Mouse (Mus musculus) limb, embryonic 15.5 days (tissue): ENCODE measurements at regions not wholly inside any gene's neighbourhood (a gene's known extent, or its start where the extent isn't known, plus 50 kb on each side); places are given as distances from the start of the nearest gene placed in this dataset.

Source experiments
- ATAC-seq: fragments of 200-750 bp; cut with Nextera tagmentation; 2 replicates; pipeline ENCODE4 v1.8.0; 2017; ENCODE audit warnings: low read depth, moderate TSS enrichment; ENCODE audit not compliant: insufficient number of reproducible peaks, low FRiP score, low TSS enrichment
- H3K27ac ChIP-seq: fragments of 300-500 bp; sonication (generic); 2 replicates; pipeline ENCODE4 v1.5.1; 2015; ENCODE audit warnings: moderate library complexity, mild to moderate bottlenecking, inconsistent platforms
- H3K27me3 ChIP-seq: fragments of 300-500 bp; sonication (generic); 2 replicates; pipeline ENCODE4 v1.6.1; 2015; ENCODE audit warnings: inconsistent platforms
- H3K36me3 ChIP-seq: fragments of 300-500 bp; sonication (generic); 2 replicates; pipeline ENCODE4 v1.6.1; 2015; ENCODE audit warnings: inconsistent platforms
- H3K4me1 ChIP-seq: fragments of 300-500 bp; sonication (generic); 2 replicates; pipeline ENCODE4 v1.6.1; 2015; ENCODE audit warnings: inconsistent platforms
- H3K4me2 ChIP-seq: fragments of 300-500 bp; sonication (generic); 2 replicates; pipeline ENCODE4 v1.6.1; 2015; ENCODE audit warnings: mild to moderate bottlenecking, inconsistent platforms
- H3K4me3 ChIP-seq: fragments of 300-500 bp; sonication (generic); 2 replicates; pipeline ENCODE4 v1.5.1; 2015; ENCODE audit warnings: mild to moderate bottlenecking, inconsistent platforms
- H3K9ac ChIP-seq: fragments of 300-500 bp; sonication (generic); 2 replicates; pipeline ENCODE4 v1.6.1; 2015; ENCODE audit warnings: inconsistent platforms
- H3K9me3 ChIP-seq: fragments of 300-500 bp; sonication (generic); 2 replicates; pipeline ENCODE4 v1.6.1; 2016; ENCODE audit warnings: inconsistent platforms
- WGBS: fragments of 180-500 bp; shearing (Covaris S2); methylation state at CpG from one replicate; pipeline ENCODE4 v1.1.7; 2015; 5-methylcytosine and 5-hydroxymethylcytosine counted together

- Histone ChIP-seq H3K4me1 (no peaks in the 10 kb centered on the region), H3K27me3 (no peaks in the 10 kb centered on the region), H3K4me2 (no peak overlapping the region), H3K9ac (no peak overlapping the region), H3K4me3 (no peak overlapping the region), H3K36me3 (no peaks in the 10 kb centered on the region), H3K27ac (no peak overlapping the region), H3K9me3 (no peaks in the 10 kb centered on the region)
- no peak for ATAC-seq
- WGBS = 72% methylated on average over 17 of the region's 17 CpGs
These were observed 65.3 kb upstream of the Pomp start for GRCm38 (mm10) chr5:147794711-147795532.

- Histone ChIP-seq H3K36me3 (no peaks in the 10 kb centered on the region), H3K9ac (no peak overlapping the region), H3K27ac (no peak overlapping the region), H3K4me1 (no peaks in the 10 kb centered on the region), H3K4me3 (no peak overlapping the region), H3K4me2 (no peak overlapping the region), H3K27me3 (no peaks in the 10 kb centered on the region), H3K9me3 (no peaks in the 10 kb centered on the region)
- ATAC-seq = no peak
- 72% methylated on average over 9 of the region's 9 CpGs for WGBS
These were observed 67.2 kb upstream of the Pomp start for GRCm38 (mm10) chr5:147793059-147793458.

GRCm38 (mm10) chr5:147792638-147793037 is 66.8 kb upstream of the Flt1 start:
- H3K27ac ChIP-seq = no peak overlapping the region
- no peak for ATAC-seq
- no peaks in the 10 kb centered on the region for H3K36me3 ChIP-seq
- no peaks in the 10 kb centered on the region for H3K9me3 ChIP-seq
- H3K4me3 ChIP-seq = no peak overlapping the region
- H3K4me1 ChIP-seq = no peaks in the 10 kb centered on the region
- no peaks in the 10 kb centered on the region for H3K27me3 ChIP-seq
- no peak overlapping the region for H3K9ac ChIP-seq
- H3K4me2 ChIP-seq = no peak overlapping the region
- 69% methylated on average over 4 of the region's 4 CpGs for WGBS

GRCm38 (mm10) chr5:147791121-147791520 is 65.3 kb upstream of the Flt1 start:
- Histone ChIP-seq H3K4me2 (no peak overlapping the region), H3K27ac (no peak overlapping the region), H3K9ac (no peak overlapping the region), H3K27me3 (no peaks in the 10 kb centered on the region), H3K4me3 (no peak overlapping the region), H3K9me3 (no peaks in the 10 kb centered on the region), H3K4me1 (no peaks in the 10 kb centered on the region), H3K36me3 (no peaks in the 10 kb centered on the region)
- no peak for ATAC-seq

- Histone ChIP-seq H3K4me3 (no peak overlapping the region), H3K36me3 (no peaks in the 10 kb centered on the region), H3K4me2 (no peak overlapping the region), H3K4me1 (no peaks in the 10 kb centered on the region), H3K9ac (no peak overlapping the region), H3K27ac (no peak overlapping the region), H3K27me3 (no peaks in the 10 kb centered on the region), H3K9me3 (no peaks in the 10 kb centered on the region)
- no peak for ATAC-seq
- 62% methylated on average over 6 of the region's 6 CpGs for WGBS
These were observed 62.7 kb upstream of the Flt1 start for GRCm38 (mm10) chr5:147788496-147788895.

- no peaks in the 10 kb centered on the region for H3K36me3 ChIP-seq
- no peak overlapping the region for H3K4me2 ChIP-seq
- no peak overlapping the region for H3K9ac ChIP-seq
- H3K9me3 ChIP-seq = no peaks in the 10 kb centered on the region
- no peak overlapping the region for H3K27ac ChIP-seq
- H3K27me3 ChIP-seq = no peaks in the 10 kb centered on the region
- 71% methylated on average over 5 of the region's 5 CpGs for WGBS
- no peak overlapping the region for H3K4me3 ChIP-seq
- H3K4me1 ChIP-seq = peaks cover 6% of the 10 kb centered on the region; the same call in 1 of the 2 replicates
- no peak for ATAC-seq
These were observed 61.0 kb upstream of the Flt1 start for GRCm38 (mm10) chr5:147786857-147787256.

GRCm38 (mm10) chr5:147784159-147784558 is 58.3 kb upstream of the Flt1 start:
- Histone ChIP-seq H3K27me3 (no peaks in the 10 kb centered on the region), H3K9me3 (no peaks in the 10 kb centered on the region), H3K27ac (no peak overlapping the region), H3K4me2 (no peak overlapping the region), H3K4me3 (no peak overlapping the region), H3K4me1 (peaks cover 6% of the 10 kb centered on the region; the same call in 1 of the 2 replicates), H3K9ac (no peak overlapping the region), H3K36me3 (no peaks in the 10 kb centered on the region)
- ATAC-seq = no peak
- WGBS = 89% methylated on average over 9 of the region's 9 CpGs

GRCm38 (mm10) chr5:147783476-147783875 is 57.7 kb upstream of the Flt1 start:
- WGBS = 71% methylated on average over 4 of the region's 4 CpGs
- no peak overlapping the region for H3K4me3 ChIP-seq
- ATAC-seq = no peak

GRCm38 (mm10) chr5:147782761-147783160 is 57.0 kb upstream of the Flt1 start:
- H3K4me3 ChIP-seq = no peak overlapping the region
- H3K36me3 ChIP-seq = no peaks in the 10 kb centered on the region
- no peak overlapping the region for H3K27ac ChIP-seq
- no peaks in the 10 kb centered on the region for H3K9me3 ChIP-seq
- H3K27me3 ChIP-seq = no peaks in the 10 kb centered on the region
- WGBS = 55% methylated on average over 7 of the region's 7 CpGs
- H3K4me1 ChIP-seq = peaks cover 13% of the 10 kb centered on the region; the same call in 1 of the 2 replicates
- H3K9ac ChIP-seq = no peak overlapping the region
- no peak overlapping the region for H3K4me2 ChIP-seq
- no peak for ATAC-seq

More at GRCm38 (mm10) chr5:147783476-147783875, 57.7 kb upstream of the Flt1 start:
- Histone ChIP-seq H3K4me1 (peaks cover 11% of the 10 kb centered on the region; the same call in 1 of the 2 replicates), H3K9ac (no peak overlapping the region), H3K9me3 (no peaks in the 10 kb centered on the region), H3K36me3 (no peaks in the 10 kb centered on the region), H3K27me3 (no peaks in the 10 kb centered on the region), H3K27ac (no peak overlapping the region), H3K4me2 (no peak overlapping the region)

GRCm38 (mm10) chr5:147782241-147782681 is 56.5 kb upstream of the Flt1 start:
- peaks cover 13% of the 10 kb centered on the region; the same call in 1 of the 2 replicates for H3K4me1 ChIP-seq
- no peaks in the 10 kb centered on the region for H3K36me3 ChIP-seq
- no peak overlapping the region for H3K9ac ChIP-seq
- no peak overlapping the region for H3K4me3 ChIP-seq
- H3K4me2 ChIP-seq = no peak overlapping the region
- no peak overlapping the region for H3K27ac ChIP-seq
- WGBS = 26% methylated on average over 8 of the region's 8 CpGs
- no peak for ATAC-seq
- no peaks in the 10 kb centered on the region for H3K9me3 ChIP-seq
- H3K27me3 ChIP-seq = no peaks in the 10 kb centered on the region

- 90% methylated on average over 17 of the region's 17 CpGs for WGBS
- no peaks in the 10 kb centered on the region for H3K36me3 ChIP-seq
- H3K4me1 ChIP-seq = peaks cover 13% of the 10 kb centered on the region; the same call in 1 of the 2 replicates
- H3K9me3 ChIP-seq = no peaks in the 10 kb centered on the region
- no peak for ATAC-seq
- H3K4me2 ChIP-seq = no peak overlapping the region
- no peak overlapping the region for H3K27ac ChIP-seq
- H3K27me3 ChIP-seq = no peaks in the 10 kb centered on the region
- no peak overlapping the region for H3K9ac ChIP-seq
- H3K4me3 ChIP-seq = no peak overlapping the region
These were observed 55.4 kb upstream of the Flt1 start for GRCm38 (mm10) chr5:147781215-147781614.

GRCm38 (mm10) chr5:147778557-147778956 is 52.7 kb upstream of the Flt1 start:
- no peaks in the 10 kb centered on the region for H3K27me3 ChIP-seq
- H3K4me1 ChIP-seq = peaks cover 13% of the 10 kb centered on the region; the same call in 1 of the 2 replicates
- no peak overlapping the region for H3K4me2 ChIP-seq
- no peak overlapping the region for H3K4me3 ChIP-seq
- peak overlapping the region; percentile 62 for H3K27ac ChIP-seq
- ATAC-seq = no peak
- no peak overlapping the region for H3K9ac ChIP-seq
- H3K9me3 ChIP-seq = no peaks in the 10 kb centered on the region
- no peaks in the 10 kb centered on the region for H3K36me3 ChIP-seq
- WGBS = 18% methylated on average over 9 of the region's 9 CpGs
